Comparison of ENCODE assay signal across 8 mouse cellular contexts in genomic region chr10:42294392-42294791, GRCm38 (mm10).
"Had no signal": no experiment of that assay in that cellular context is flagged by ENCODE, and none has a peak within 500 bp of the region (broad histone marks: within the 10 kb centered on the region; RNA-seq: fewer than 3 reads in every experiment).

No protein-coding gene starts in this region.

- H3K36me3 ChIP-seq: limb, embryonic 10.5 days; liver, embryonic 13.5 days; midbrain, embryonic 15.5 days had no signal

- H3K9ac ChIP-seq: liver, embryonic 13.5 days; liver, postnatal 0 days; midbrain, embryonic 15.5 days had no signal

- H3K27ac ChIP-seq: kidney, postnatal 0 days; limb, embryonic 10.5 days; liver, embryonic 13.5 days; midbrain, embryonic 15.5 days had no signal

- H3K27me3 ChIP-seq: liver, embryonic 13.5 days; midbrain, embryonic 15.5 days had no signal

- H3K9me3 ChIP-seq: limb, embryonic 10.5 days; liver, embryonic 13.5 days; midbrain, embryonic 15.5 days had no signal

- H3K4me1 ChIP-seq: limb, embryonic 10.5 days; midbrain, embryonic 15.5 days had no signal

- DNase-seq: kidney, adult 8-10 months; liver, embryonic 13.5 days; liver, postnatal 0 days; right cerebral cortex, postnatal 25 days had no signal

- H3K4me2 ChIP-seq: liver, embryonic 13.5 days; midbrain, embryonic 11.5 days; midbrain, embryonic 15.5 days had no signal

- H3K4me3 ChIP-seq: limb, embryonic 10.5 days; liver, embryonic 13.5 days; midbrain, embryonic 15.5 days had no signal
